Mouse (Mus musculus) cerebellum, adult 2 months (tissue): Measurements from ENCODE around the gene Prkar1b. TPM values are rescaled to one million over a fixed set of nuclear protein-coding genes. Genes with fewer than 3 reads are reported as not detected.

Experiments used
- DNase-seq, 2 experiments: peaks; one replicate each; pipeline ENCODE4 v3.0.0; 2021
- H3K27ac ChIP-seq: fragments of 200-500 bp; 2 replicates; pipeline ENCODE4 v1.5.1; 2012; ENCODE audit warnings: low read length, control low read depth, inconsistent platforms; ENCODE audit not compliant: insufficient read depth
- H3K27me3 ChIP-seq: fragments of 200-500 bp; 2 replicates; pipeline ENCODE4 v1.6.1; 2012; ENCODE audit warnings: inconsistent platforms, mild to moderate bottlenecking, low read length, moderate library complexity; ENCODE audit not compliant: control insufficient read depth, insufficient read depth
- H3K4me1 ChIP-seq: fragments of 200-500 bp; 2 replicates; pipeline ENCODE4 v1.6.1; 2011; ENCODE audit warnings: low read length; ENCODE audit not compliant: control insufficient read depth, insufficient read depth
- H3K4me3 ChIP-seq: fragments of 200-500 bp; replicated peaks from 2 replicates; pipeline ENCODE3; 2011; ENCODE audit warnings: mild to moderate bottlenecking, low read depth, low read length, control low read depth; ENCODE audit not compliant: insufficient read depth
- CTCF ChIP-seq: fragments of 200-500 bp; IDR thresholded peaks from 2 replicates; pipeline ENCODE4 v1.5.1; 2011; ENCODE audit warnings: low read depth, mild to moderate bottlenecking, control low read depth, low read length, moderate library complexity, borderline replicate concordance; ENCODE audit not compliant: insufficient read depth
- POLR2A ChIP-seq: fragments of 200-500 bp; IDR thresholded peaks from 2 replicates; pipeline ENCODE4 v1.6.1; 2011; ENCODE audit warnings: low read length, control low read depth, borderline replicate concordance; ENCODE audit not compliant: insufficient read depth
- WGBS: fragments of 180-500 bp; shearing (Covaris S2); methylation state at CpG from one replicate; pipeline ENCODE4 v1.1.7; 2018; 5-methylcytosine and 5-hydroxymethylcytosine counted together
- polyA plus RNA-seq: library from polyadenylated mRNA; depleted of rRNA; stranded (reverse); fragments of >200 nt; gene quantifications from 2 replicates; pipeline ENCODE4 v1.2.3, GENCODE M21; 2012

Gene Prkar1b
- polyA plus RNA-seq, 1 experiment = 509 TPM

GRCm38 (mm10) chr5:139093534-139093933 lies 56.3 kb downstream of the Prkar1b start:
- no peak overlapping the region for H3K4me3 ChIP-seq
- no peak for DNase-seq
- TF ChIP-seq CTCF (no peak), POLR2A (no peak)
- WGBS = 69% methylated on average over 4 of the region's 4 CpGs
- no peak overlapping the region for H3K27ac ChIP-seq
- H3K4me1 ChIP-seq = peaks cover 17% of the 10 kb centered on the region
- no peaks in the 10 kb centered on the region for H3K27me3 ChIP-seq

- peak; percentile 46 to 68 for DNase-seq
- H3K4me3 ChIP-seq = no peak overlapping the region
- H3K27me3 ChIP-seq = no peaks in the 10 kb centered on the region
- peaks cover 9% of the 10 kb centered on the region for H3K4me1 ChIP-seq
- 21% methylated on average over 3 of the region's 3 CpGs for WGBS
- no peak for TF ChIP-seq POLR2A
- no peak for TF ChIP-seq CTCF
- H3K27ac ChIP-seq = no peak overlapping the region
These were observed 58.1 kb downstream of the Prkar1b start for GRCm38 (mm10) chr5:139091713-139092112.

GRCm38 (mm10) chr5:139090162-139090561 lies 59.6 kb downstream of the Prkar1b start:
- DNase-seq = no peak
- Histone ChIP-seq H3K27ac (no peak overlapping the region), H3K4me1 (peaks cover 15% of the 10 kb centered on the region), H3K4me3 (no peak overlapping the region), H3K27me3 (no peaks in the 10 kb centered on the region)
- 100% methylated on average over 1 of the region's 1 CpGs for WGBS
- TF ChIP-seq POLR2A (no peak), CTCF (no peak)

GRCm38 (mm10) chr5:139088173-139088572 lies 61.6 kb downstream of the Prkar1b start:
- no peak for DNase-seq
- Histone ChIP-seq H3K4me3 (no peak overlapping the region), H3K27me3 (no peaks in the 10 kb centered on the region), H3K4me1 (peaks cover 33% of the 10 kb centered on the region), H3K27ac (no peak overlapping the region)
- WGBS = 96% methylated on average over 5 of the region's 5 CpGs
- no peak for TF ChIP-seq POLR2A
- TF ChIP-seq CTCF = peak; percentile 25; the same call in 1 of the 2 replicates

- DNase-seq = peak; percentile 40 to 58
- WGBS = 64% methylated on average over 7 of the region's 7 CpGs
- no peak overlapping the region for H3K27ac ChIP-seq
These were observed 64.8 kb downstream of the Prkar1b start for GRCm38 (mm10) chr5:139084831-139085519.

GRCm38 (mm10) chr5:139084302-139084701 lies 65.5 kb downstream of the Prkar1b start:
- H3K27ac ChIP-seq = peak overlapping the region; percentile 48; the same call in 1 of the 2 replicates
- no peak for TF ChIP-seq CTCF
- no peak for TF ChIP-seq POLR2A
- WGBS = 19% methylated on average over 6 of the region's 6 CpGs

More at GRCm38 (mm10) chr5:139084831-139085519, 64.8 kb downstream of the Prkar1b start:
- Histone ChIP-seq H3K4me3 (no peak overlapping the region), H3K27me3 (no peaks in the 10 kb centered on the region), H3K4me1 (peaks cover 27% of the 10 kb centered on the region)
- no peak for TF ChIP-seq POLR2A
- TF ChIP-seq CTCF = peak; percentile 72

GRCm38 (mm10) chr5:139083841-139084240 lies 66.0 kb downstream of the Prkar1b start:
- peak overlapping the region; percentile 48; the same call in 1 of the 2 replicates for H3K27ac ChIP-seq
- 38% methylated on average over 4 of the region's 4 CpGs for WGBS

More at GRCm38 (mm10) chr5:139084302-139084701, 65.5 kb downstream of the Prkar1b start:
- peak in 1 of 2 experiments; percentile 78 for DNase-seq
- peaks cover 24% of the 10 kb centered on the region for H3K4me1 ChIP-seq
- H3K4me3 ChIP-seq = no peak overlapping the region
- no peaks in the 10 kb centered on the region for H3K27me3 ChIP-seq

GRCm38 (mm10) chr5:139081370-139081769 lies 68.4 kb downstream of the Prkar1b start:
- 83% methylated on average over 6 of the region's 6 CpGs for WGBS
- DNase-seq = no peak
- H3K4me3 ChIP-seq = no peak overlapping the region
- TF ChIP-seq CTCF (no peak), POLR2A (no peak)
- H3K4me1 ChIP-seq = peaks cover 45% of the 10 kb centered on the region
- H3K27me3 ChIP-seq = no peaks in the 10 kb centered on the region
- H3K27ac ChIP-seq = no peak overlapping the region

More at GRCm38 (mm10) chr5:139083841-139084240, 66.0 kb downstream of the Prkar1b start:
- TF ChIP-seq CTCF = no peak
- no peak for TF ChIP-seq POLR2A
- H3K4me3 ChIP-seq = no peak overlapping the region
- no peaks in the 10 kb centered on the region for H3K27me3 ChIP-seq
- peak; percentile 48 to 53 for DNase-seq
- H3K4me1 ChIP-seq = peaks cover 24% of the 10 kb centered on the region
